Mouse (Mus musculus): Measurements from ENCODE around the gene Wdr19.
A peak's percentile ranks its signal among the peaks of the same experiment; 100 is the strongest.

GRCm38 (mm10) chr5:65284171-65284570 is 84.7 kb downstream of the Wdr19 start:
- peak; percentile 77 for TF ChIP-seq CTCF (IDR thresholded peaks at IDR 0.05; ENCODE audit: low read depth)
- no peak for TF ChIP-seq EP300 (IDR thresholded peaks at IDR 0.05; ENCODE audit: low read depth)
